Mouse (Mus musculus): ENCODE results near the gene Pcdh9.

DNA sequence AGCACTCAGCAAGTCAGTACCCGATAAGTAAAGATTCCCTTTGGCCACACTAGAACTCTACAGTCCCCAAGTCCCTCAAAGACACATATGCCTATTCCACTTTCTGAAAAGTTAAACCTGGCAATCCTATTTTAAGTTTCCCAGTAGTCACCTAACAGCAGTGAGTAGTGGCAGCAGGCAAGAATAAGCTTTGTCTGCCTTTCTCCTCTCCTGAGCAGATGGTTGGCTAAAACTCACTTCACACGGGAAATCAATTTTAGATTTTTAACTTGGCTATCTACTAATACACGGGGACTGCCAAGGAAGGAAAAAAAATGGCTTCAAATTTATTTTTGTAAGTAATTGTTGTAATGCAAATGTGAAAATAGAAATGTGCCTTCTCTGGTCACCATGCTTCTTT, 763.5 kb downstream of the Pcdh9 start:
- TF ChIP-seq CTCF (conservative IDR thresholded peaks at IDR 0.05; ENCODE audit: insufficient read depth, insufficient read length, low read depth, low read length) (no peak), POLR2A (IDR thresholded peaks at IDR 0.05; ENCODE audit: low read depth, low read length) (no peak)
